Mouse (Mus musculus) midbrain, embryonic 16.5 days (tissue): ENCODE measurements around the gene Adamts12. TPM values are rescaled to one million over a fixed set of nuclear protein-coding genes. Genes with fewer than 3 reads are reported as not detected.
A peak's percentile ranks its signal among the peaks of the same experiment; 100 is the strongest.

Experiments
- ATAC-seq: fragments of 200-750 bp; cut with Nextera tagmentation; 2 replicates; pipeline ENCODE4 v1.8.0; 2017; ENCODE audit warnings: moderate TSS enrichment
- H3K27ac ChIP-seq: fragments of 300-500 bp; sonication (generic); 2 replicates; pipeline ENCODE4 v1.5.1; 2014; ENCODE audit warnings: mild to moderate bottlenecking, low read length, mixed read lengths
- H3K27me3 ChIP-seq: fragments of 300-500 bp; sonication (generic); 2 replicates; pipeline ENCODE4 v1.6.1; 2014; ENCODE audit warnings: low read depth, low read length, mixed read lengths; ENCODE audit not compliant: control insufficient read depth, insufficient read depth
- H3K36me3 ChIP-seq: fragments of 300-500 bp; sonication (generic); 2 replicates; pipeline ENCODE4 v1.6.1; 2014; ENCODE audit warnings: mild to moderate bottlenecking, low read length, moderate library complexity, mixed read lengths; ENCODE audit not compliant: control insufficient read depth, insufficient read depth
- H3K4me1 ChIP-seq: fragments of 300-500 bp; sonication (generic); 2 replicates; pipeline ENCODE4 v1.6.1; 2014; ENCODE audit warnings: mild to moderate bottlenecking, low read length, mixed read lengths; ENCODE audit not compliant: control insufficient read depth, insufficient read depth
- H3K4me2 ChIP-seq: fragments of 300-500 bp; sonication (generic); 2 replicates; pipeline ENCODE4 v1.6.1; 2014; ENCODE audit warnings: mild to moderate bottlenecking, low read length, mixed read lengths
- H3K4me3 ChIP-seq: fragments of 300-500 bp; sonication (generic); 2 replicates; pipeline ENCODE4 v1.5.1; 2014; ENCODE audit warnings: low read depth, mild to moderate bottlenecking, low read length, moderate library complexity, mixed read lengths
- H3K9ac ChIP-seq: fragments of 300-500 bp; sonication (generic); 2 replicates; pipeline ENCODE4 v1.6.1; 2014; ENCODE audit warnings: low read depth, low read length, mixed read lengths
- H3K9me3 ChIP-seq: fragments of 300-500 bp; sonication (generic); replicated peaks from 2 replicates; pipeline ENCODE4 v1.6.1; 2014; ENCODE audit warnings: mild to moderate bottlenecking, low read length, mixed read lengths; ENCODE audit not compliant: control insufficient read depth, poor library complexity, severe bottlenecking
- WGBS: fragments of 180-500 bp; shearing (Covaris S2); extraction: QIAGEN DNeasy Blood & Tissue Kit; methylation state at CpG from one replicate; pipeline ENCODE4 v1.1.7; 2014; 5-methylcytosine and 5-hydroxymethylcytosine counted together
- polyA plus RNA-seq: library from polyadenylated mRNA; unstranded; fragments of >200 nt; fragmentation: Nextera tagmentation; extraction: Ambion mirVana; gene quantifications from 2 replicates; pipeline ENCODE4 v1.2.1, GENCODE M21; 2015

Adamts12 gene
- polyA plus RNA-seq, 1 experiment from 2014 or later = 1.1 TPM

DNA sequence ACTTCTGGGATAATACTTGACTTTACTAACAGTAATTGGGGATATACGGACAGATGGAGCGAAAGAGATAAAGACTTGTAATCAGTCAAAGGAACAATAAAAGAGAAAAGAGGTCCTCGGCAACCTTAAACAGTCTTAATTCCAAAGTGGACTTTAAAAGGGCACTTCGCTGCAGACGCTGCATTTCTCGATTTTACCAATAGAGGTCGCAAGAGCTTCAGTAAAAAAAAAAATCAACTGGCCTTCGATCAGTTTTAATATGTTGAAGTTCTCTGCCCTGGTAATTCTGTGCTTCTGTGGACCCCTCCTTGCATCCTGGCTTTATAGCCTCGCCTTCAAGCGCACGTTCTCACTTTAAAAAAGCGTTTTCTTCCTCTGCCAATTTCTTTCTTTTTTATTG, 26.1 kb upstream of the Adamts12 start:
- H3K4me3 ChIP-seq = no peak overlapping the region
- no peak for ATAC-seq
- H3K27ac ChIP-seq = no peak overlapping the region
- no peaks in the 10 kb centered on the region for H3K36me3 ChIP-seq
- H3K9ac ChIP-seq = no peak overlapping the region
- H3K27me3 ChIP-seq = peaks cover 37% of the 10 kb centered on the region
- H3K9me3 ChIP-seq = no peaks in the 10 kb centered on the region
- H3K4me1 ChIP-seq = peaks cover 19% of the 10 kb centered on the region; the same call in 1 of the 2 replicates
- H3K4me2 ChIP-seq = no peak overlapping the region
- WGBS = 2% methylated on average over 12 of the region's 12 CpGs

DNA sequence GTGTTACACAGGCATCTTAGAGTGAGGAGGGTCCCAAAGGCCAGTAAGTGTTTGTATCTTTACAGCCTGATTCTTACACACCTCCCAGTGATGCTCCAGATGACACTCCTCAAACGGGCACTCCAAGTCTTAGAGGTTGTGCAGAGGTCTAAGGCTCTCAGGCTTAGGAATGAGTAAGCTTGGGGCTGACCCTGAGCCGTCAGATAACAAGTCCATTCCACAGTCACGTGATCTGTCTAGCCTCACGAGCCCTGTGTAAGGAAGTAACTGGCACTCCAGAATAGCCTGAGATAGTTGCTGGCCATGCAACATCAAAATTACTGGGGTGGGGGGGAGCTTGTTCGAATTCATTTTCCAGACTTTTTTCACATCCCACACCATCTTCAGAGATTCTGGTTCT, 24.5 kb upstream of the Adamts12 start:
- Histone ChIP-seq H3K9me3 (no peaks in the 10 kb centered on the region), H3K36me3 (no peaks in the 10 kb centered on the region), H3K27ac (no peak overlapping the region), H3K4me1 (peaks cover 19% of the 10 kb centered on the region; the same call in 1 of the 2 replicates), H3K27me3 (peaks cover 27% of the 10 kb centered on the region), H3K4me2 (no peak overlapping the region), H3K4me3 (no peak overlapping the region), H3K9ac (no peak overlapping the region)
- no peak for ATAC-seq
- WGBS = 57% methylated on average over 5 of the region's 5 CpGs

DNA sequence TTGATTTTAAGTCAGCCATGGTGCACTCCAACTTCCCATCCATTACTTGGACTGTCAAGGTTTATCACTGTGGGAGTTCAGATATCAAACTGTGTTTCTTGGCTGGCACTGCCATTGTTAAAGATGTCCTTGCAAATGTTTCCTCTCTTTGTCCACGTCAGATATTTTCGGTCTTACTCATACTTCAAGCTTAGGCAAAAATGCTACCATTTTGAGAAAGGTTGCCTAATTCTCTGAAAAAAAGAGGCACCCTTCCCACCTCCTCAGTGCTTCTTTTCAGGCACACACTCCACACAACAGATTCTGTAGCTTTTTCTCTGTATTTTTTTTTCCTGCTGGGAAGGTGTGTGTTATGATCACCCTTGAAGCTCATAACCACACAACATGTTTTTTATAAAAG, 23.4 kb upstream of the Adamts12 start:
- ATAC-seq = no peak
- Histone ChIP-seq H3K9me3 (no peaks in the 10 kb centered on the region), H3K9ac (no peak overlapping the region), H3K27ac (no peak overlapping the region), H3K4me3 (no peak overlapping the region), H3K36me3 (no peaks in the 10 kb centered on the region), H3K4me1 (peaks cover 15% of the 10 kb centered on the region; the same call in 1 of the 2 replicates), H3K27me3 (peaks cover 16% of the 10 kb centered on the region), H3K4me2 (no peak overlapping the region)
- WGBS = 84% methylated on average over 2 of the region's 2 CpGs

DNA sequence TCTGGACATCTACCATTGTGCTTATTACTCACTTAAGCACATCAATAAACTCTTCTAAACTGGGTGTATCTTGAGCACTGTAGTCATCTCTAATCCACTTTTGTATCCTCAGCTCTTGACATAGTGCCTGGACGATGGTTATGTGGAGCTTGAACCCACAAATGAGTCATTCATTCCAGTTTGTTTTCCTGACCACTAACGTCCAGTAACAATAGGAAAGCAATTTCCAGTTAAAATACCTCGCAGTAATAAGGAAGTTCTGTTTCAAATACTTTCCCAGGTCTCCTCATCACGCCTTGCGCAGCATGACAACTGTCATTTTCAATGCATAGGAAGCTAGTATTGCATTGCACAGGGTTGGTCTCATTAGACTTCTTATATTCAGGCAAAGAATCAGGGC, 21.8 kb upstream of the Adamts12 start:
- H3K27ac ChIP-seq = no peak overlapping the region
- no peaks in the 10 kb centered on the region for H3K36me3 ChIP-seq
- H3K27me3 ChIP-seq = 0 out of 2 replicates have a peak, but pooled peaks cover under 1% of the 10 kb centered on the region
- no peaks in the 10 kb centered on the region for H3K9me3 ChIP-seq
- no peaks in the 10 kb centered on the region for H3K4me1 ChIP-seq
- H3K4me2 ChIP-seq = no peak overlapping the region
- WGBS = 88% methylated on average over 5 of the region's 5 CpGs
- no peak overlapping the region for H3K9ac ChIP-seq
- H3K4me3 ChIP-seq = no peak overlapping the region
- ATAC-seq = no peak

DNA sequence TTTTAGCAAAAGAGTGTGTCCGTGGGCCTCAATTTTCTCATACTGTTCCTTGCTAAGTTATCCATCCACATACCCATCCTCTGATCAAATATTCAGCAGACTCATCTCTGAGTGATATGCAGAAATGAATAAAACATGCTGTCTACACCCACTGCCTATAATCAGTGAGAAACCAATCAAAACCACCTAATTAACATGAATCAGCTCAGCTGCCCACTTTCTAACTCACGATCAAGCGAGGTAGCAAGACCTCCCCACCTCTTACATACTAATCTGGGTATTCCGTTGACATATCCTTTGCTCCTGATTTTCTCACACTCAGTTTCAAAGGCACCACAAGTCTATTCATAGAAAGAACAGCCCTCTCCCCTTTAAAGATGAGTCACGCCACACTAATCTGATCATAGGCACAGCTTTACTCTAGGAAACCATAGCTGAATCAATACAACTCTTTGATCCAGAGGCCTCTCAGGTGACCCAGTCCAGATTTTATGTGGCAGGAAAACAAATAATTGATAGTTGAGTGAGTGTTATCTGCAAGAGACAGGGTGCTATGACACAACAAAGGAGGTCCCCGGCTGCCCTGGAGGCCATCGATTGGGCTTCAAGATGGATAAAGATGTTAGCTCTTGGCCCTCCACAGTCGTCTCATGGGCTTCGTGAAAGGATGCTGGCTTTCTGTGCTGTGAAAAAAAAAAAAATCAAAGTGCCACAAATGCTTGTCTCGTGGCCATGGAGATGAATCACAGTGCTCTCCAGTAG, 10.7 kb upstream of the Adamts12 start:
- H3K4me1 ChIP-seq = peaks cover 7% of the 10 kb centered on the region
- no peaks in the 10 kb centered on the region for H3K36me3 ChIP-seq
- no peaks in the 10 kb centered on the region for H3K9me3 ChIP-seq
- no peak overlapping the region; the same call in 1 of the 2 replicates for H3K27ac ChIP-seq
- no peak overlapping the region for H3K4me2 ChIP-seq
- 22% methylated on average over 10 of the region's 10 CpGs for WGBS
- no peak overlapping the region for H3K9ac ChIP-seq
- ATAC-seq = peak; percentile 66; the same call in 1 of the 2 replicates
- H3K4me3 ChIP-seq = no peak overlapping the region
- no peaks in the 10 kb centered on the region for H3K27me3 ChIP-seq

DNA sequence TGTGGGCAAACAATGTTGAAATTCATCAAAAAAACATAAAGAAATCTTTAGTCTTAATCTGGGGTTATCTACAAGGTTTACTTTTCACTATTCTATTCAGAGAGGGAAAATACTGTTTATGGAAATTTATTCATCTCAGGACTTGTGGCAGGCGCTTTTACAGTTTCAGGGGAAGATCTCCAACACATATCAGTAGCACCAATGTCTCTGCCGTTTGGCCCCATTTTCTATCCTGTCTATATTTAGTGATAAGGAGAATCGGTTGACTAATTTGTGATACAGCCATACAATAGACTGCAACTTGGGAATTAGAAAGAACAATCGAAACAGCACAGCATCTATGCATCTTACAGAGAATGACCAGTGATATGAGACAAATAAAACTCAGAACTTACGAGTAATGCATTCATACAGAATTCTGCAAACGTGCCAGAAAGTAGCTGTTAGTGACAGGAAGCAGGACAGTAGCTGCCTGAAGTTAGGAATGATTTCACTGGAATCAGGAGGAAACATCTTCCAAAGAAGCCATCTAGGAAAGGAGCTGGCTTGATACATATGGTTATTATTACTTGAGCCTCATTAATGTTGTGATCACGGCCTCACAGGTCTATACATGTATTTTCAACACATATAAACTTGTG, 10.0 kb upstream of the Adamts12 start:
- Histone ChIP-seq H3K4me2 (no peak overlapping the region), H3K27ac (no peak overlapping the region), H3K27me3 (no peaks in the 10 kb centered on the region), H3K4me3 (no peak overlapping the region), H3K9me3 (no peaks in the 10 kb centered on the region), H3K4me1 (peaks cover 7% of the 10 kb centered on the region), H3K36me3 (no peaks in the 10 kb centered on the region), H3K9ac (no peak overlapping the region)
- 52% methylated on average over 7 of the region's 7 CpGs for WGBS
- peak; percentile 11; the same call in 1 of the 2 replicates for ATAC-seq

DNA sequence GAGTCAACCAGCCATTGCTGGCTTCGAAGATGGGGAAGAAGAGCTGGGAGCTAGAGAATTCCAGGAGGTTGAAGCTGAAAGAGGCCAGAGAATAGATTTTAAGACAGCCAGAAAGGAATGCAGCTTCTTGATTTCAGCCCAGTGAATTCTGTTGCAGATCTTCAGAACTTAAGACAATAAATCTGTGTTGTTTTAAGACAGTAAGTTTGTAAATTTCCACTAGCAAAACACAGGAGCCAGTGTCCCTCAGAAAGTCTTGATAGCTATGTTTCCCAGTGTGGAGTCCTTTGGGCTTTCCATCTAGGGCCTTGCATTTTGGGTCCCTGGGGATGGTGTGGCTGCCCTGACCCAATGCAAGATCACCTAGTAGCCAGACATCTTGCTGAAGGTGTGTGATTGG, 1.7 kb upstream of the Adamts12 start:
- WGBS = 84% methylated on average over 1 of the region's 1 CpGs
- no peak overlapping the region for H3K9ac ChIP-seq
- no peak for ATAC-seq

DNA sequence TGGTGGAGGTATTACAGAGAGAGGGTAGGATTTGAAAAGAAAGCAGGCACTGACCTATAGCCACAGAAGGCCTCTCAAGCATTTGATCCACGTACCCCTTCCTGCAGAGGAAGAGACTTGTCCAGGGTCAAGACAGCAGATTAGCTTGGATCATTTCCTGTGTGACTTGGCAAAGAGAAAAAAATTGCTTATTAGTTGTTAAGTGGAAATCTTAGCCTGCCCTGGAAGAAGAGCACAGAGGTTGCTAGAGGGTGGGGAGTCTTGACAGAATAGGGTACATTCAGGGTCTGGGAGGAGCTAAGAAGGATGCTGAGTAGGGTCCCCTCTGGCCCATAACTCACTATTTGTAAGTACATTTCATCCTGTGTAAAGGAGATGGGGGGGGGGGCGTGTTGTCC, 431 bp upstream of the Adamts12 start:
- Histone ChIP-seq H3K4me2 (no peak overlapping the region; the same call in 1 of the 2 replicates), H3K27me3 (no peaks in the 10 kb centered on the region), H3K9ac (no peak overlapping the region), H3K27ac (no peak overlapping the region), H3K36me3 (no peaks in the 10 kb centered on the region), H3K4me1 (peaks cover 22% of the 10 kb centered on the region), H3K4me3 (no peak overlapping the region), H3K9me3 (no peaks in the 10 kb centered on the region)
- ATAC-seq = no peak
- 19% methylated on average over 2 of the region's 2 CpGs for WGBS

More for the DNA sequence above, 1.7 kb upstream of the Adamts12 start:
- Histone ChIP-seq H3K4me2 (no peak overlapping the region), H3K4me1 (peaks cover 22% of the 10 kb centered on the region), H3K9me3 (no peaks in the 10 kb centered on the region), H3K4me3 (no peak overlapping the region), H3K27me3 (no peaks in the 10 kb centered on the region), H3K27ac (no peak overlapping the region), H3K36me3 (no peaks in the 10 kb centered on the region)

DNA sequence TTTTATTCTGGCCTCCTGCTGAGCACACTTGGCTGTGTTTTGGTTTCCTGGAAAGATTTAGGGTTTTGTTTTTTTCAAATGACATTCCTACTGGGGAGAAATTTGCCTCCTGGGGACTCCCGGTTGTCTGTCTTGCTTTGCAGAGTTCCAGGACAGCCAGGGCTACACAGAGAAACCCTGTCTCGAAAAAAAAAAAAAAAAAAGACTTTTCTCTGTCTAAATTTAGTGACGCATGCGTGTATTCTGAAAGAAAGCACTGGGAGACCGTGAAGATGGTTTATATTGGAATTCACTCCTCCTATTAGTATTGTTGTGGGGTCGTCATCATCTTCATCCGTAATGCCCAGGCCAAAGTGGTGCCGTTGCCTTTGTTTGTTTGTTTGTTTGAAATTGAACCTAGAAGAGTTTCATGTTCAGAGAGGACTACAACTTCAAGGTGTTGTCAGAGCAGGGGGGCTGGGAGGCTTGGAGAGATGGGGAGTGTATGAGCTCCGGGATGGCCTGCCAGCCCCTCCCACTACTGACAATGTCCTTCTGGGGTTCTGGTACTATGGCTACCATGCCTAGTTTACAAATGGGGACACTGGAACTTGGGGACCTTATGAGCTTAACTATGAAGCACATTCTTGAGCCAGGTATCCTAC, 1.1 kb downstream of the Adamts12 start:
- Histone ChIP-seq H3K9ac (peak overlapping the region; percentile 39), H3K4me3 (peak overlapping the region; percentile 25), H3K27me3 (no peaks in the 10 kb centered on the region), H3K4me2 (peak overlapping the region; percentile 64), H3K27ac (no peak overlapping the region), H3K9me3 (no peaks in the 10 kb centered on the region), H3K4me1 (peaks cover 22% of the 10 kb centered on the region), H3K36me3 (no peaks in the 10 kb centered on the region)
- WGBS = 7% methylated on average over 9 of the region's 9 CpGs
- ATAC-seq = peak; percentile 41; the same call in 1 of the 2 replicates
